Mouse (Mus musculus) bone marrow macrophage, adult 2 months (primary cell): ENCODE measurements around the gene Gm8232.
"Not testable (repeated sequence)": the region's sequence is repeated elsewhere in the genome, so short reads cannot be mapped to it uniquely, and the experiment has no call there.

Source experiments
- CTCF ChIP-seq: IDR thresholded peaks from 2 replicates; pipeline ENCODE4 v1.5.1; 2012; ENCODE audit warnings: low read depth, mild to moderate bottlenecking, low read length, moderate library complexity
- POLR2A ChIP-seq: IDR thresholded peaks from 2 replicates; pipeline ENCODE4 v1.6.1; 2012; ENCODE audit warnings: mild to moderate bottlenecking, low read depth, low read length, borderline replicate concordance

DNA sequence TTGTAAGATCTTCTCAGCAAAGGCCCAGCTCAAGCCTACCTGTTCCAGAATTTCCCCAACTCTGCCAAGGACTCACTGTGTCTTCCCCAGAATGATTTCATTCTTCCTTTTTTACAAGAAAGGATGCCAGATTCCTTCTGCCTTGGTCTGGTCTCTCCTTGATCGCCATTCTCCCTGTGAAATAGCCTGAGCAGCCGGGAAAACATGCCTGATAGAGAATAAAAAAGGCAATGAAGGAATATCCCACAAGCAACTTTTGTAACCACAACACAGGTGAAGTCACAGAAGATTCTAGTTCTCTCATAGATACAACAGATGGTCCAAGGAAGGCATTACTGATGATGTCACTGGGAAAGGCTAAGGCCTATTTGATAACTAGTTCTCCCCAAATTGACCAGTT, 22.8 kb upstream of the Gm8232 start, which contains the start of gene Gm3371:
- not testable (repeated sequence) for TF ChIP-seq POLR2A, CTCF
